Mouse (Mus musculus): ENCODE data around the gene Spryd4. TPM values are rescaled to one million over a fixed set of nuclear protein-coding genes. Genes with fewer than 3 reads are reported as not detected.

Spryd4 gene
- polyA plus RNA-seq, 1 experiment from 2014 or later: 25.7 TPM

Other genes with a start within 250 kb of the Spryd4 start
- not detected in 2 replicates for gene Hsd17b6, start 204.2 kb downstream of the Spryd4 start, polyA plus RNA-seq (2014; fragmentation: Nextera tagmentation; extraction: Ambion mirVana)
- gene Prim1, start 196.6 kb downstream of the Spryd4 start, polyA plus RNA-seq (2014; fragmentation: Nextera tagmentation; extraction: Ambion mirVana): 106 and 107 TPM in 2 replicates
- gene Naca, start 176.2 kb downstream of the Spryd4 start, polyA plus RNA-seq (2014; fragmentation: Nextera tagmentation; extraction: Ambion mirVana): 915 and 936 TPM in 2 replicates
- gene Ptges3, start 152.9 kb downstream of the Spryd4 start, polyA plus RNA-seq (2014; fragmentation: Nextera tagmentation; extraction: Ambion mirVana): 686 and 692 TPM in 2 replicates
- 2,316 and 2,383 TPM in 2 replicates for gene Atp5b, start 128.5 kb downstream of the Spryd4 start, polyA plus RNA-seq (2014; fragmentation: Nextera tagmentation; extraction: Ambion mirVana)
- 20.2 and 21.0 TPM in 2 replicates for gene Baz2a, start 120.2 kb downstream of the Spryd4 start, polyA plus RNA-seq (2014; fragmentation: Nextera tagmentation; extraction: Ambion mirVana)
- 19.7 TPM in 2 replicates for gene Rbms2, start 31.5 kb downstream of the Spryd4 start, polyA plus RNA-seq (2014; fragmentation: Nextera tagmentation; extraction: Ambion mirVana)
- gene Gls2, start 17.4 kb downstream of the Spryd4 start, polyA plus RNA-seq (2014; fragmentation: Nextera tagmentation; extraction: Ambion mirVana): 0.72 and 0.82 TPM in 2 replicates
- 0.12 TPM in 1 of 2 replicates, not detected in the other for gene Mip, start 14.0 kb upstream of the Spryd4 start, polyA plus RNA-seq (2014; fragmentation: Nextera tagmentation; extraction: Ambion mirVana)
- gene Timeless, start 20.3 kb upstream of the Spryd4 start, polyA plus RNA-seq (2014; fragmentation: Nextera tagmentation; extraction: Ambion mirVana): 48.1 and 52.5 TPM in 2 replicates
- 0.22 and 0.57 TPM in 2 replicates for gene Apon, start 42.3 kb upstream of the Spryd4 start, polyA plus RNA-seq (2014; fragmentation: Nextera tagmentation; extraction: Ambion mirVana)
- not detected in 2 replicates for gene Apof, start 56.9 kb upstream of the Spryd4 start, polyA plus RNA-seq (2014; fragmentation: Nextera tagmentation; extraction: Ambion mirVana)
- gene Stat2, start 58.8 kb upstream of the Spryd4 start, polyA plus RNA-seq (2014; fragmentation: Nextera tagmentation; extraction: Ambion mirVana): 14.9 and 16.7 TPM in 2 replicates
- gene Il23a, start 86.9 kb upstream of the Spryd4 start, polyA plus RNA-seq (2014; fragmentation: Nextera tagmentation; extraction: Ambion mirVana): not detected in 2 replicates
- gene Pan2, start 91.5 kb upstream of the Spryd4 start, polyA plus RNA-seq (2014; fragmentation: Nextera tagmentation; extraction: Ambion mirVana): 37.2 and 37.5 TPM in 2 replicates
- gene Cnpy2, start 110.7 kb upstream of the Spryd4 start, polyA plus RNA-seq (2014; fragmentation: Nextera tagmentation; extraction: Ambion mirVana): 222 and 239 TPM in 2 replicates
- gene Cs, start 125.9 kb upstream of the Spryd4 start, polyA plus RNA-seq (2014; fragmentation: Nextera tagmentation; extraction: Ambion mirVana): 236 and 248 TPM in 2 replicates
- 23.1 and 23.4 TPM in 2 replicates for gene Coq10a, start 157.2 kb upstream of the Spryd4 start, polyA plus RNA-seq (2014; fragmentation: Nextera tagmentation; extraction: Ambion mirVana)
- gene Ankrd52, start 165.3 kb upstream of the Spryd4 start, polyA plus RNA-seq (2014; fragmentation: Nextera tagmentation; extraction: Ambion mirVana): 7.5 and 8.6 TPM in 2 replicates
- gene Slc39a5, start 189.4 kb upstream of the Spryd4 start, polyA plus RNA-seq (2014; fragmentation: Nextera tagmentation; extraction: Ambion mirVana): not detected in 2 replicates
- 131 and 154 TPM in 2 replicates for gene Nabp2, start 199.7 kb upstream of the Spryd4 start, polyA plus RNA-seq (2014; fragmentation: Nextera tagmentation; extraction: Ambion mirVana)
- gene Rnf41, start 199.8 kb upstream of the Spryd4 start, polyA plus RNA-seq (2014; fragmentation: Nextera tagmentation; extraction: Ambion mirVana): 43.1 and 43.8 TPM in 2 replicates
- gene Smarcc2, start 247.4 kb upstream of the Spryd4 start, polyA plus RNA-seq (2014; fragmentation: Nextera tagmentation; extraction: Ambion mirVana): 124 and 138 TPM in 2 replicates